Mouse (Mus musculus) spleen, adult 2 months (tissue): Measurements from ENCODE around the gene Pdcd6ip.

Source experiments
- CTCF ChIP-seq: fragments of 200-500 bp; IDR thresholded peaks from 2 replicates; pipeline ENCODE4 v1.5.1; 2011; ENCODE audit warnings: mild to moderate bottlenecking, inconsistent platforms; ENCODE audit not compliant: insufficient read depth, insufficient read length, insufficient replicate concordance; ENCODE audit errors: extremely low read depth
- POLR2A ChIP-seq: fragments of 200-500 bp; IDR thresholded peaks from 2 replicates; pipeline ENCODE4 v1.6.1; 2011; ENCODE audit warnings: low read depth, low read length, inconsistent platforms

DNA sequence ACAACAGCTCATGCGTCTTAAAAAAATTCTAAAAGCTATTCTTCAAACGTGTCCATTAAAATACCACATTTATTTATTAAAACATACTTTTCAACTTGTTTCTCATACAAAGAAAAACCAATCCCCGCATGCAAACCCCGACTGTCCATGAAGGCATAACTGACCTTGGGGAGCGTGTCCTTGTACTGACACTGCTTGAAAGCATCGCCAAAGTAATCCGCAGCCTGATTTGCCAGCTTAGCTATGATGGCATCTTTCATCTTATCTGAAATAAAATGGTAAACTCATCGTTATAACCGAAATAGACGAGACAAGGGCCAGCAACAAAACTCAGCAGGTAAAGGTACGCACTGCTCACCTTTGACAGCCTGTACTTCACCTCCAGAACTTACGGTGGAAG, 20.6 kb downstream of the Pdcd6ip start:
- TF ChIP-seq POLR2A (no peak), CTCF (no peak)
